Mouse (Mus musculus): ENCODE data around the gene Arsg. TPM values are rescaled to one million over a fixed set of nuclear protein-coding genes. Genes with fewer than 3 reads are reported as not detected.
"Not testable (repeated sequence)": the region's sequence is repeated elsewhere in the genome, so short reads cannot be mapped to it uniquely, and the experiment has no call there.

Arsg gene
- polyA plus RNA-seq, 1 experiment from 2014 or later, result 2.1 TPM

GRCm38 (mm10) chr11:109615286-109615685 is 142.1 kb downstream of the Arsg start:
- Histone ChIP-seq H3K79me2 (ENCODE audit: inconsistent target) (no peaks in the 10 kb centered on the region), H3K27ac (peak overlapping the region; percentile 12; the same call in 1 of the 2 replicates), H3K36me3 (ENCODE audit: inconsistent target) (no peaks in the 10 kb centered on the region), H3K4me3 (ENCODE audit: inconsistent target) (no peak overlapping the region)
- WGBS (ENCODE audit: missing documents), result 7% methylated on average over 9 of the region's 9 CpGs

- H3K79me2 ChIP-seq (ENCODE audit: inconsistent target), result no peaks in the 10 kb centered on the region
- peak overlapping the region; percentile 41 for H3K27ac ChIP-seq
- WGBS (ENCODE audit: missing documents), result 50% methylated on average over 4 of the region's 4 CpGs
- H3K36me3 ChIP-seq (ENCODE audit: inconsistent target), result no peaks in the 10 kb centered on the region
- no peak overlapping the region for H3K4me3 ChIP-seq (ENCODE audit: inconsistent target)
These were observed 143.2 kb downstream of the Arsg start for GRCm38 (mm10) chr11:109616352-109616751.

GRCm38 (mm10) chr11:109616766-109617165 is 143.6 kb downstream of the Arsg start:
- H3K27ac ChIP-seq, result peak overlapping the region; percentile 41
- H3K36me3 ChIP-seq (ENCODE audit: inconsistent target), result no peaks in the 10 kb centered on the region
- H3K79me2 ChIP-seq (ENCODE audit: inconsistent target), result no peaks in the 10 kb centered on the region
- H3K4me3 ChIP-seq (ENCODE audit: inconsistent target), result no peak overlapping the region
- 45% methylated on average over 4 of the region's 4 CpGs for WGBS (ENCODE audit: missing documents)

- H3K4me3 ChIP-seq (ENCODE audit: inconsistent target); H3K27ac ChIP-seq; H3K79me2 ChIP-seq (ENCODE audit: inconsistent target); H3K36me3 ChIP-seq (ENCODE audit: inconsistent target): not testable (repeated sequence)
- 40% methylated on average over 8 of the region's 8 CpGs for WGBS (ENCODE audit: missing documents)
These were observed 145.9 kb downstream of the Arsg start for GRCm38 (mm10) chr11:109619055-109619454.

GRCm38 (mm10) chr11:109620356-109620755 is 147.2 kb downstream of the Arsg start:
- WGBS (ENCODE audit: missing documents), result 85% methylated on average over 6 of the region's 6 CpGs
- no peak overlapping the region for H3K27ac ChIP-seq
- no peak overlapping the region for H3K4me3 ChIP-seq (ENCODE audit: inconsistent target)
- H3K36me3 ChIP-seq (ENCODE audit: inconsistent target), result no peaks in the 10 kb centered on the region
- H3K79me2 ChIP-seq (ENCODE audit: inconsistent target), result no peaks in the 10 kb centered on the region

GRCm38 (mm10) chr11:109621183-109621582 is 148.0 kb downstream of the Arsg start:
- Histone ChIP-seq H3K36me3 (ENCODE audit: inconsistent target) (no peaks in the 10 kb centered on the region), H3K27ac (no peak overlapping the region), H3K4me3 (ENCODE audit: inconsistent target) (no peak overlapping the region), H3K79me2 (ENCODE audit: inconsistent target) (no peaks in the 10 kb centered on the region)
- 9% methylated on average over 2 of the region's 2 CpGs for WGBS (ENCODE audit: missing documents)

GRCm38 (mm10) chr11:109622518-109623037 is 149.4 kb downstream of the Arsg start:
- no peak overlapping the region for H3K4me3 ChIP-seq (ENCODE audit: inconsistent target)
- no peaks in the 10 kb centered on the region for H3K36me3 ChIP-seq (ENCODE audit: inconsistent target)
- H3K79me2 ChIP-seq (ENCODE audit: inconsistent target), result no peaks in the 10 kb centered on the region
- 46% methylated on average over 15 of the region's 15 CpGs for WGBS (ENCODE audit: missing documents)
- H3K27ac ChIP-seq, result no peak overlapping the region

Other genes with a start within 250 kb of the Arsg start
- gene Rgs9, start 175.2 kb upstream of the Arsg start, polyA plus RNA-seq (2018), result 0.32 TPM in 1 of 3 replicates, not detected in the others
- gene Gna13, start 110.5 kb upstream of the Arsg start, polyA plus RNA-seq (2018), result 52.2 to 84.3 TPM (median 79.7 TPM) in 3 replicates
- gene 9930022D16Rik, start 59.5 kb upstream of the Arsg start, polyA plus RNA-seq (2018), result 0.28 to 1.1 TPM (median 0.40 TPM) in 3 replicates
- 22.7 to 28.5 TPM (median 22.9 TPM) in 3 replicates for gene Amz2, start 47.4 kb upstream of the Arsg start, polyA plus RNA-seq (2018)
- gene Slc16a6, start 224 bp downstream of the Arsg start, polyA plus RNA-seq (2018), result 42.9 to 88.7 TPM (median 63.5 TPM) in 3 replicates
- 10.1 to 15.3 TPM (median 10.7 TPM) in 3 replicates for gene Wipi1, start 138.6 kb downstream of the Arsg start, polyA plus RNA-seq (2018)
- 144 to 219 TPM (median 175 TPM) in 3 replicates for gene Prkar1a, start 176.0 kb downstream of the Arsg start, polyA plus RNA-seq (2018)
- gene Fam20a, start 248.9 kb downstream of the Arsg start, polyA plus RNA-seq (2018), result 0.09 TPM in 1 of 3 replicates, not detected in the others

Measured in macrophage (primary cell).